Mouse (Mus musculus) MEL (cell line): ENCODE data around the gene Rbfox2.
A peak's percentile ranks its signal among the peaks of the same experiment; 100 is the strongest.

Experiments
- CTCF ChIP-seq, 3 experiments: IDR thresholded peaks in 2 of 3; conservative IDR thresholded peaks in 1 of 3; 2 replicates each; pipeline ENCODE4 v1.5.1; 2011 to 2012; ENCODE audit warnings: low read length in 3 of 3, low read depth in 2 of 3, mild to moderate bottlenecking in 2 of 3, improper control_type of control experiment in 1 of 3, inconsistent platforms in 1 of 3, mixed read lengths in 1 of 3, moderate library complexity in 1 of 3; ENCODE audit not compliant: control insufficient read depth in 1 of 3, insufficient read depth in 1 of 3, poor library complexity in 1 of 3, severe bottlenecking in 1 of 3
- HCFC1 ChIP-seq: IDR thresholded peaks from 2 replicates; pipeline ENCODE4 v1.6.1; 2012; ENCODE audit warnings: low read depth, mild to moderate bottlenecking, inconsistent platforms, low read length, improper control_type of control experiment, moderate library complexity
- MXI1 ChIP-seq: IDR thresholded peaks from 2 replicates; pipeline ENCODE4 v1.6.1; 2011; ENCODE audit warnings: mild to moderate bottlenecking, low read depth, low read length, improper control_type of control experiment
- NELFE ChIP-seq: IDR thresholded peaks from 2 replicates; pipeline ENCODE4 v1.6.1; 2011; ENCODE audit warnings: low read depth, low read length, improper control_type of control experiment
- POLR2A ChIP-seq, 2 experiments: IDR thresholded peaks; 2 replicates each; pipeline ENCODE4 v1.6.1; 2011 to 2012; ENCODE audit warnings: low read length in 2 of 2, mild to moderate bottlenecking in 2 of 2, control low read depth in 1 of 2, improper control_type of control experiment in 1 of 2, low read depth in 1 of 2, moderate library complexity in 1 of 2; ENCODE audit not compliant: control insufficient read depth in 1 of 2, insufficient read depth in 1 of 2, poor library complexity in 1 of 2

DNA sequence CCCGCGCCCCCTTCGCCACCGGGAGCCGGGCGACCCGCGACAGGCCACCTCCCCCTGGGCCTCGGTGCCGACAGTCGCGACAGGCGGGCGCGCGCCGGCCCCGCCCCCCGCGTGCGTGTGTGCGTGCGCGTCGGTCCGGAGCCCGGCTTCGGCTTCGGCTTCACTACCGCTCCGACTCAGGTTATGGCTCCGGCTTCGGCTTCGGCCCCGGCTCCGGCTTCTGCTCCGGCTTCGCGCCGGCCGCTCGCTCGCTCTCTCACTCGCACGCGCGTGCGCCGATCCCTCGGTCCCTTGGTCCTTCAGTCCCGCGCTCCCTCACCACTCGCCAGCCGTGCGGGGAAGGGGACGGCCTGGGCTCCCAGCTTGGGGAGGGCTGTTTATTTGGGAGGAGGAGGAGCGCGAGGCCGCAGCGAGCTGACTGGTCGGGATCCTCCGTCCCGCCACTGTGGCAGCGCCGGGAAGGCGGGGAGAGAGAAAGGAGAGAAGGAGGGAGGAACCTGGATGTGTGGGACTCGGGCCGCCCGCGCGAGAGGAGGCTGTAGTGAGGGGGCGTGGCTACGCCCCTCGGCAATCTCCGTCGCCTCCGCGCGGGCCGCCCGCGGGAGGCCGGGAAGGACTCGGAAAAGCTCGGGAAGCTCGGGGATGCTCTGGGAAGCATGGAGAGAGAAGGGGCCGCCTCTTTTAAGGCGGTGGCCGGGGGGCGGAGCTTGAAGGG lies at the start of gene Rbfox2:
- TF ChIP-seq POLR2A (IDR thresholded peaks at IDR 0.05; ENCODE audit: control insufficient read depth in 1 of 2, insufficient read depth in 1 of 2, low read depth in 1 of 2, low read length in 2 of 2, poor library complexity in 1 of 2) (peak in 1 of 2 experiments; percentile 70; a peak in 3 of 4 replicates), HCFC1 (no peak), MXI1 (no peak), CTCF (IDR thresholded peaks at IDR 0.05 in 2 of 3, conservative IDR thresholded peaks at IDR 0.05 in 1 of 3; ENCODE audit: control insufficient read depth in 1 of 3, insufficient read depth in 1 of 3, low read depth in 2 of 3, low read length in 3 of 3, poor library complexity in 1 of 3, severe bottlenecking in 1 of 3) (no peak), NELFE (no peak)
